Mouse (Mus musculus) kidney, postnatal 14 days (tissue): ENCODE data around the gene Gna15.

Experiments
- DNase-seq: peaks from one replicate; pipeline ENCODE4 v3.0.0; 2022; ENCODE audit warnings: mixed read lengths

Gna15 gene

GRCm38 (mm10) chr10:81523142-81523541 is 883 bp downstream of the Gna15 start:
- no peak for DNase-seq

GRCm38 (mm10) chr10:81519978-81520365 is 4.1 kb downstream of the Gna15 start:
- DNase-seq: no peak

GRCm38 (mm10) chr10:81519227-81519977 is 4.6 kb downstream of the Gna15 start:
- no peak for DNase-seq

GRCm38 (mm10) chr10:81518546-81518945 is 5.5 kb downstream of the Gna15 start:
- DNase-seq: peak; percentile 79

GRCm38 (mm10) chr10:81517227-81517626 is 6.8 kb downstream of the Gna15 start:
- no peak for DNase-seq

GRCm38 (mm10) chr10:81513798-81514197 is 10.2 kb downstream of the Gna15 start:
- DNase-seq: no peak

- DNase-seq: no peak
These were observed 13.7 kb downstream of the Gna15 start for GRCm38 (mm10) chr10:81510246-81510810.

- no peak for DNase-seq
These were observed 16.1 kb downstream of the Gna15 start for GRCm38 (mm10) chr10:81507691-81508489.

- no peak for DNase-seq
These were observed 16.9 kb downstream of the Gna15 start for GRCm38 (mm10) chr10:81507095-81507494.

GRCm38 (mm10) chr10:81505016-81505664 is 18.9 kb downstream of the Gna15 start:
- no peak for DNase-seq

GRCm38 (mm10) chr10:81502658-81503057 is 21.4 kb downstream of the Gna15 start:
- peak; percentile 90 for DNase-seq

GRCm38 (mm10) chr10:81501863-81502262 is 22.2 kb downstream of the Gna15 start:
- DNase-seq: no peak

GRCm38 (mm10) chr10:81500032-81500431 is 24.0 kb downstream of the Gna15 start, which contains the start of gene S1pr4:
Gene S1pr4 (minus strand): TSS chr10:81500132.
- DNase-seq: no peak

GRCm38 (mm10) chr10:81499250-81499901 is 24.6 kb downstream of the Gna15 start:
- DNase-seq: peak; percentile 46

GRCm38 (mm10) chr10:81498316-81499249 is 25.4 kb downstream of the Gna15 start:
- DNase-seq: no peak

- no peak for DNase-seq
These were observed 26.4 kb downstream of the Gna15 start for GRCm38 (mm10) chr10:81497401-81498270.

GRCm38 (mm10) chr10:81496969-81497368 is 27.1 kb downstream of the Gna15 start:
- no peak for DNase-seq

GRCm38 (mm10) chr10:81496264-81496901 is 27.6 kb downstream of the Gna15 start, which contains the start of gene Ncln:
Gene Ncln (minus strand): TSS chr10:81496392.
- DNase-seq: peak; percentile 99

- DNase-seq: no peak
These were observed 28.3 kb downstream of the Gna15 start for GRCm38 (mm10) chr10:81495616-81496263.
